Mouse (Mus musculus) CD4-positive, CD25-positive, alpha-beta regulatory T cell, adult 4 months (primary cell): ENCODE measurements around the gene Igfbp4. TPM values are rescaled to one million over a fixed set of nuclear protein-coding genes. Genes with fewer than 3 reads are reported as not detected.

Source experiments
- ATAC-seq: one replicate; pipeline ENCODE4 v1.8.0; 2017
- polyA plus RNA-seq, 2 experiments: library from polyadenylated mRNA; unstranded; fragments of 100-300 nt; shearing (Covaris generic); gene quantifications; one replicate each; pipeline ENCODE4 v1.2.1; 2017

Gene Igfbp4
- 10 to 100 TPM; 12.6 to 20.7 TPM for polyA plus RNA-seq

DNA sequence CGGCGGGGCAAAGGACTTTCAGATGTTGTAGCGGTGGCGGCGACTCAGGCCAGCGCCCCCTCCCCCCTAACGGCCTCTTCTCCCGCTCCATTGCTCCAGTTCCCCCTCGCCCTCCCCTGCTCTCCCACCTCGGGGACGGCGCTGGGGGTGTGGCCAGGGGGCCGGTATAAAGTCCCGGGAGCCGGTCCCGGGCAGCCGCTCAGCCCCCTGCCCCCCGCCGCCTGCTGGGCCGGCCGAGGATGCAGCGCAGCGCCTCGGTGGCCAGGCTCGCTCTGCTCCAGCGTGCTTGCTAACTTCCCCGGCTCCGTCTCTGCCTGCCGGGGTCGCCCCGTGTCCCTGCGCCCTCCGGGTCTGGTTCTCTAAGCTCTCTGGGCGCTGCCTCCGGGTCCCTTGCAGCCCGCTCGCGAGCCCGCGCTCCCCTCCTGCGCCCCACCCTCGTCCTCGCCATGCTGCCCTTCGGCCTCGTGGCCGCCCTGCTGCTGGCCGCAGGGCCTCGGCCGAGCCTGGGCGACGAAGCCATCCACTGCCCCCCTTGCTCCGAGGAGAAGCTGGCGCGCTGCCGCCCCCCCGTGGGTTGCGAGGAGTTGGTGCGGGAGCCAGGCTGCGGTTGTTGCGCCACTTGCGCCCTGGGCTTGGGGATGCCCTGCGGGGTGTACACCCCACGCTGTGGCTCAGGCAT is at the start of gene Igfbp4:
Gene Igfbp4, plus strand, starts transcription at position 194 of the 679 bp plus-strand sequence.
- ATAC-seq, result peak; percentile 25

DNA sequence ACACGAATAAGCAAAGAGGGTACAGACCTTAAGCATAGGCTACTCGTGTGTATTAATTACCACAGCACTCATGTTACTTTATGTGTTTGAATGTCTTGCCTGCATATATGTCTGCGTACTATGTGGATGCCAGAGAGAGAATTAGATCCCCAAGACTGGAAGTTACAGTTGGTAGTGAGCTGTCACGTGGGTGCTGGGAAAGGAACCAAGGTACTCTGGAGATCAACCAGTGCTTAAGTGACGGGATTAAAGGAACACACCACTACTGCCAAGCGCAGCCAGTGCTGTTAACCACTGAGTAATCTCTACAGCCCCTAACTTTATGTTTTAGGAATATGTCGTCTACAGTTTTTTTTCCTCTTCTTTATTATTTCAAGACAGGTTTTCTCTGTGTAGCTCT is 45.1 kb upstream of the Igfbp4 start:
- ATAC-seq, result no peak

DNA sequence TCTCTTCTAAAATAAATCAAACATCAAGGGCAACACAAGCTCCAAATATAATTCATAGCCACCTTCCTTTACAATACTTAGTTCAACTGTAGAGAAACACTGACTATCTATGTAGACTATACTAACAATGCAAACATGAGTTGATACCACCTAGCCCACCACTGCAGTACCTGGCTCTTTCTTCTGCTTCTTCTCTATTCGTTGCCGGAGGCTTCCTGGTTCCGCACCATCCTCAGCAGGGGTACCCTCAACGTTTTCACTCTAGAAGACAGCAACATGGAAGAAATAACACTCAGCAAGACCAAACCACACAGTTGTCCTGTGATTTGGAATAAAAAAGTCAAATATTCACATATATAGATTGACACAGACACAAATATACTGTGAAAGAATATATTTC is 43.4 kb upstream of the Igfbp4 start:
- no peak for ATAC-seq

DNA sequence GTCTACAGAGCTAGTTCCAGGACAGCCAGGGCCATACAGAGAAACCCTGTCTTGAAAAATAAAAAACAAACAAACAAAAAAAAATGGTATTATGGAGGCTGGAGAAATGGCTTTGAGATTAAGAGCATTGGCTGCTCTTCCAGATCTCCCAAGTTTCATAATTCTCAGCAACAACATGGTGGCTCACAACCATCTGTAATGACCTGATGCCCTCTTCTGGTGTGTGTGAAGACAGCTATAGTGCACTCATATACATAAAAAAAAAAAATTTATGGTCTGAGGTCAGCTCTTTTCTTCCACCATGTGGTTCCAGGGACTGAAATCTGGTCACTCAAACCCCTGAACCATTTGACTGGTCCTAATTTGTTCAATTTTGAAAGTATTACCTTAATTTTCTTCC is 42.3 kb upstream of the Igfbp4 start:
- no peak for ATAC-seq

DNA sequence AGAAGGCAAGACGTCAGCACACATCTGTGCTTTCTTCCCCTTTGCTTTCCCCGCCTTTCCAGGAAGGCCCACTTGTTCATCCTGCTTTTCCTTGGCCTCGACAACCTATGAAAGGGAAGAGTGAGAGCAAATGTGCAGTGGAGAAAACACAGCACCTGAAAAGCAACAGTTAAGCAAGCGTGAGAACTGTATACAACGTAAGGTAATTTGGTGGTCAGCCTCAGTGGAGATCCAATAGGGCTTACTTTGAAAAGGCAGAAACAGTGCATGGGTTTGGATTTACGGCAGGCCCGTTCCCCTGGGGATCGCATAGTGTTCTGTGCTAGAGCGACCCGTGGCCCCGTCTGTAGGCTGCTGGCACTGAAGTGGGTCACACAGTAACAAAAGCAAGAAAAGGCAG is 41.8 kb upstream of the Igfbp4 start:
- no peak for ATAC-seq

DNA sequence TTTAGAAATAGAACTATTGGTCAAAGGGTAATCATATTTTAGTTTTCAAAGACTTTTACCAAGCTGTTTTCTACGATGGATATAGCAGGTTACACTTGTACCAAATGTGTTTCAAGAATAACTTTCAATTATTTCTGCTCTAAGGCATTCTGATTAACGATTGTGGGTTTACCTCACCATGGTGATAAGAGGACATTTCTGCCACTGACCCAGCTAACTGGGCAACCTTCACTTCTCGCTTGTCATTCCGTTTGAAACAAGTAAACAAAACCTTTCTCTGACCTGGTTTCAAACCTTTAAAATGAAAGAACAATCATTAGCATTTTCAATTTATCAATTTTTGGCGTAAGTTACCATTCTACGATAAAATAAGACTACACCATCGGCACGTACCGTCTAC is 34.3 kb upstream of the Igfbp4 start:
- ATAC-seq, result no peak

DNA sequence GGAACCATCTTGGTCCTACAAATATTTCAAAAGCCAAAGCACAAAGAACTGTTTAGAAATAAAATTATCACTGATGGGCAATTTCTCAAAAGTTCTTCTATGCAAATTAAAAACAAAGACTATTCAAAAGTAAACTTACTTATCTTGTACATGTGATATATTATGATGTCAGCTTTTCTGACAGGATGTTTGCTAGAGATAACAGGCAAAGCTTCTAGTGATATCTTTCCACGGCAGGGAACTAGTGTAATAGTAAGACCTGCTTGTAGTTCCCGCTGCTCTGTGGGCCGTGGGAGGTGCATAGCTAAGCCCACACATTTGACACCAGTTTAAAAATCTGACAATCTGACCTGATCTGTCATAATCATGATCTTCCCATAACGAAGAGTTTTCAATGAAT is 30.9 kb upstream of the Igfbp4 start:
- ATAC-seq, result peak; percentile 47

DNA sequence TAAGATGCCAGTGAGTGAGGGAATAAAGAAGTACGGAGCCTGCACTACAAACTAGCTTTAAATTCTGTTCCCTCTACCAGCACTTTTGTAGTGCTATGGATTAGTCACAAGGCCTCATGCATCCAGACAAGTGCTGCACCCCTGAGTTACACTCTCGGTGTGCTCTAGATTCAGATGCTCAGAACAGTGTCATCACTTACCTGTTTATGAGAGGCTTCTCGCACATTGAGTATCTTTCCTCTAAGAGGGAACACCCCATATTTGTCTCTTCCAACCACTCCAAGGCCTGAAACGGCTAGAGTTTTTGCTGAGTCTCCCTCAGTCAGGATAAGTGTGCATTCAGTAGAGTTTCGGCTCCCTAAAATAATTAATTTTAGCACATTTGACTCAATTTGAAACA is 30.3 kb upstream of the Igfbp4 start:
- ATAC-seq, result no peak

DNA sequence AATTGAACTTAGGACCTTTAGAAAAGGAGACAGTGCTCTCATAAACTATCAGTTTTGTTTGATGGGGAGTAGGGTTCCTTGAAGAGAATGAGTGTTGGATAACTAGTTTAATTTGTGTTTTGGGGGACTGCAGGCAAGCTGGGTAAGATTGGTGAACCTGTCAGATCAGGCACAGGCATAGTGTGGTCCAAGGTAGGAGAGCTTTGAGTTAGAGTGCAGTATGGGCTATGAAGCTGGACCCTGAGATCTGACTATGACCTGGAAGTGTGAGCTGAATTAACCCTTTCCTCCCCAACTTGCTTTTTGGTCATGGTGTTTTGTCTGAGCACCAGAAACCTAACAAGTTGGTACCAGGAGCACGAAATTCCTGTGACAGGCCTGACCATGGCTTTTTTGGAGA is 27.2 kb upstream of the Igfbp4 start:
- no peak for ATAC-seq

DNA sequence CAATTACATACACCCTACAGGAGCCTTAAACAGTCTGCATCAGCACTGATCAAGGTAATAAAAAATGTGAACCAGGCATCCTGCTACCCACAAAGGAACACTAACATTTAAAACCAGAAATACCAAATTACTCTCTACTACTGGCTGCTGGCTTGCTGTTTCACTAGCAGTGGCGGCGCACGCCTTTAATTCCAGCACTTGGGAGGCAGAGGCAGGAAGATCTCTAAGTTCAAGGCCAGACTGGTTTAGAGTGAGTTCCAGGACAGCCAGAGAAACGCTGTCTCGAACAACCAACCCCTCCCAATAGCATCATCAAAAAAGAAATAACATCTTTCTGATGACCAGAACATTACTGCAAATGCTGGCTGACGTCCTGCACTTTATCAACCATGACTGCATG is 21.2 kb upstream of the Igfbp4 start:
- ATAC-seq, result no peak

DNA sequence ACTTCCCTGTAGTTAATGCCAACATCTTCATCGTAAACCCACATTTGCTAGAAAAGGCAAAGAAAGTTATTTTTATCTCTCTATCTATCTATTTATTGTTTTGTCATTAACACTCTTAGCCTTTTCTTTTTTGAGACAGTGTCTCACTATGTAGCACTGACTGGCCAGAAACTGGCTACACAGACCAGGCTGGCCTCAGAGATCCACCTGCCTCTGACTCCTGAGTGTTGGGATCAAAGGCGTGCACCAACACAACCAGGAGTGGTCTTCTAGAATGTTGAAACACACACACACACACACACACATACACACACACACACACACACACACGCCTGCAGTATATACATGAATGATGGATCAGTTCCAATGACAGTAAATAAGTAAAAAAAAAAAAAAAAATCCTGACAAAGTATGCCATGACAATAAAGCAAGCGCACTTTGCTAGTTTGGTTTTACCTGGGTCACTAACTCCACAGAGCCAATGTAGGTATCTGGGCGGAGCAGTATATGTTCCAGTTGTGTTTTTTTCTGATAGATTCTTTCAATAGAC is 18.6 kb upstream of the Igfbp4 start:
- no peak for ATAC-seq

DNA sequence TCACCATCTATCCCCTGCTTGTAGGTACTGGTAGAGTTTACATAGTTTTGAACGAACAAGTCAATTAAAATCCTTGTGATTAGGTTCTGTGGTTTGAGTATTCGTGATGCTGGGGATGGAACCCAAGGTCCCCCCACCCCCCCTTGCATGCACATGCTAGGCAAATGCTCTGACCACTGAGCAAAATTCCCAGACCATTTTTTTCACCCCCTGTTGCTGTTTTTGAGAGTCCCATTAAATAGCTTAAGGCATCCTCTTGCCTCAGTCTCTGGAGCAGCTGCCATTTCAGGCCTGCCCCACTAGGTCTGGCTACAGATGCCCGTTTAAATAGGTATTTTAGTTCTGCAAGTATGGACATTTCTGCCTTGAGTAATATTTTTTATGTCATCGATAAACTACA is 17.9 kb upstream of the Igfbp4 start:
- no peak for ATAC-seq

DNA sequence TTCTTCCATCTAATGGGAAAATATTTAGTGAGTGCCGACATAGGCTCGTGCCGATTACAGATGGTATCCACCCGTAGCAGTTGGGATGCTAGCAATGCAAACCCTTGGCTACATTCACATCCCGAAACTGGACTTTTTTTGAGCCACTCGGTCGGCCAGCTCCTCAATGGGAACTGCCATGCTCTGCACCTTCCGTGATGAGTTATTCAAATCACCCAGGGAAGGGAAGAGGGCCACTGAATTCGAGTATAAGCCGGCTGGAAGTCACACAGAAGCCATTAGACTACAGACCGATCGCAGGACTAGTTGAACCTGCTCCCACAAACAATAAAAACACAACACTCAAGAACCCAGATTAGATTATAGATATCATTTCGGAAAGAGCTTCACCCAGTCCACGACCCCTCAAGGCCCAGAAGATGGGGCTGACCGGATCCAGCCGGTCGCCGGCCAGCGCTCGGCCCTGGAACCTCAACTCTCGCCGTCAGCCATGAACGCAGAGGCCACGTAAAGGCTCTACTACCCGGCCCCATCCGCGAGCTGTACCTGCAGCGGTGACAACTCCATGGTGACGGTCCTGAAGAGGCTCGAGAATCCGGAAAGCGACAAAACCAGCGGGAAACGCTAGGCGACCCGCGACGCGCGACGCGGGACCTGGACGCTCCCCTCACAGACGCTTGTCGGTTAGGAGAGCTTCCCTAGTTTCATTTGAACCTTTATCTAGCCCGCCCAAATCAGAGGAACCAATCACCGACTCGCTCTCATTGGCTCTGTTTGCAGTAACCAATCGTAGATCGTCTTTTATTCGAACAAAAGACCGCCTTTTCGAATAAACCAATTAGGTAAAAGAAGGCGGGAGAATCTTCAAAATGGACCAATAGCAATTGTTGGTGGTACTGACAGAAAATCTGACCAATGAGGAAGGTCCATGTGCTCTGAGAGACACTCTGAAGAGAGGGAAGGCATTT is 17.3 kb upstream of the Igfbp4 start, which contains the start of gene Top2a:
Gene Top2a, minus strand, starts transcription at position 690 of the 968 bp plus-strand sequence.
- ATAC-seq, result peak; percentile 97

DNA sequence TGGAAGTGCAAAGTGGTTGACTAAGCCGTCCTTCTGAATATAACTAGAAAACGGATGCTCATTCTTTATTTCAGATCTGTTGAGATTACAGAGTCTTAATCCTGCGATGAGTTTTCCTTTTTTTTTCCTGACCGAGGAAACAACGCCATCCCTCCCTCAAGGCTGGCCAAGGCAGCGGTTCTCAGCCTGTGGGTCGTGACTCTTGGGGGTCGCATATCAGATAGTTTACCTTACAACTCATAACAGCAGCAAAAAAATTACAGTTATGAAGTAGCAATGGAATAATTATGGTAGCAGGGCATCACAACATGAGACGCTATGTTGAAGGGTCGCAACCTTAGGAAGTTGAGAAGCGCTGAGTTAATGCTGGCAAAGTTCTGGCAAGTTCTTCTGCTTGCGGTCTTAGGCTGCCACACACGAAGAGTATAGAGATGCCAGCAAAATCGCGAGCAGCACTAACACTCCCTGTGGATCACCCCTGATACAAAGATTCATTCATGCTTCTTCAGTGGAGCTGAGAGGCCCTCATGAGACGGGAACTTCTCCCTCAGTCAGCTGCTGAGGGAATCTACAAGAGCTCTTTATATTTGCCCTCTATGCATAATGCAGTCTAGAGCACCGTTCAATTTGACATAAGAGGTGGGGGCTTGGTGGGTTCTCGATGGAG is 16.4 kb upstream of the Igfbp4 start:
- ATAC-seq, result no peak

DNA sequence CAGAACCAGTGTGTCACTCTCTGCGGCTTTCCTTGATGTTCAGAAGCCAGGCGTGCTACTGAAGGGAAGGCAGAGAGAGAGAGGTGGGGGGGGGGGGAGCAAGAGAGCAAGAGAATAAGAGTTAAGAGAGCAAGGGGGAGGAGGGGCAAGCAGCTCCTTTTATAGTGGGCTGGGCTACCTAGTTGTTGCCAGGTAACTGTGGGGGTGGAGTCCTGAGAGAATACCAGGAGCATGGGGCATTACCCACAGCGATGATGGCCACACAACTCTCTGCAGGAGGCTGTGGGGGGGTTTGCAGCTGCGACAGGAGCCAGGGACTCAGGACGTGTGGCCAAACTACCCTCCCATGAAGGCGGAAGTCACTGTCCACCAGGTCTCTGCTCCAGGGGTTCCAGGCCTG is 15.2 kb upstream of the Igfbp4 start:
- ATAC-seq, result no peak

DNA sequence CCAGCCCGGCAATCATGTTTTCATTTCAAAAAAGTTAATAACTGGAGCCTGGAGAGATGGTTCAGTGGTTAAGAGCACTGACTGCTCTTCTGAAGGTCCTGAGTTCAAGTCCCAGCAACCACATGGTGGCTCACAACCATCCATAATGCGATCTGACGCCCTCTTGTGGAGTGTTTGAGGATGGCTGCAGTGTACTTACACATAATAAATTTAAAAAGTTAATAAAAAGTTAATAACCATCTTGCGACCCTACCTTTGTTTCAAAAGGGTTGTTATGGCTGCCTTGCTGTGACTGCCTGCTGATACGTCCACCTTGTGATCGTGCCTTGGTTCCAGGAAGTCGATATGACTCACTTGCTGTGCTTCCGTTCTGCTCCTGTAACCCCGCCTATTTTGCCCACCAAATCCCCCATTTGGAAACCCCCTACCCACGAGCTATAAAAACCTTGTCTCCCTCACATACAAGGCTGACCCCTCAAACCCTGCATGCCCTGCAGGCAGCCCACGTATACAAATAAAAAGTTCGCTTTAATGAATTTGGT is 14.1 kb upstream of the Igfbp4 start:
- ATAC-seq, result no peak

DNA sequence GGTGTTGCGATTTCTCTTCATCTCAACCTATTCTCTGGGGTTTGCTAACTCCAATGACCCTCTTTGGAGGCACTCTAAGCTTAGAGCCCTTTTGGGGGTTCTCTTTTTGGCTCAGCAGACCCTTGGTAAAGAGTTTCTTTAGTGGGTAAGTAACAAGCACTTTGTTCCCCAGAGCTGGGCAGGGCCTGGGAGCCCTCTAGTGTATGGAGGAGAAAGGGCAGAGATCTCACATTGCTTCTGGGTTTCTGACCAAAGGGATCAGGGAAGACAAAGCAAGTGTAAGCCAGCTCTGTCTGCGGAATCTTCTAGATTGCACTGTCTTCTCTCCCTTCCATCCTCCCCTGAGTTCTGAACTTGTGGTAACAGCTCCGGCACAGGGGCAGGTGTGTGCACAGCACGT is 5.7 kb upstream of the Igfbp4 start:
- ATAC-seq, result no peak

DNA sequence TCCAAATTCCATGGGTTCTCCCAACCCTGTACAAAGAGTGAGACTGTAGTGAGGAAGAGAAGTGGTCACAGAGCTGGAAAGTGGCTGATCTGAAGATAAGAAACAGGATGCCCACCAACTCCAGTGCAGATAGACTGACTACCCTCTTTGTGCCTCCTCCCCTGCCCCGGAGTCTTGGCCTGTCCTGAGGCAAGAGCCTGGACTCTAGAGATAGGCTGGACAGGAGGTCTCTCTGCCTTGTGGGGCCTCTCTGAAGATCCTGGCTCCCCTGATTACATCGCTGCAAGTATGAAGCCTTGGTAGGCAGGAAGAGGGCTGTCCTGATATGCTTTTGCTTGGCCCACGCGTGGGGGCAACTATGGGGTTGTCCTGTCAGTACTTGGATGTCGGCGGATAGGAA is 4.8 kb upstream of the Igfbp4 start:
- no peak for ATAC-seq

DNA sequence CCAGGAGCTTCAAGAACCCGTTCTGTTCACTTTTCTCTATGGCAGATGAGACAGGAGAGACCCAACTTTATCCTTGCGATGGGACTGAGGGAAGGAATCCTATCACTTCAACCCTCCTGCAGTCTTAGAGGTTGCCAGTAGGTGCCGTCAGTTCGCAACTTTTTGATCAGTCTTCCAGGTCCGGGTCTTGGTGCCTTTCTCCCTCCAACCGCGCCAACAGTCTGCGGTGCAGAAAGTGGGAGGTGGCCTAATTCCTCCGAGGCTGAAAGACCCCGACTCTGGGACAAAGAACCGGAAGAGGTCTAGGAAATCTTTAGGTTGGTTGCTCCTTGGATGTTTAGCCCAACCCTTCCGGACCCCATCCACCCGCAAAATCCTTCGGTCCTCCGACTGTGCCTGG is 1.3 kb upstream of the Igfbp4 start:
- ATAC-seq, result peak; percentile 80

DNA sequence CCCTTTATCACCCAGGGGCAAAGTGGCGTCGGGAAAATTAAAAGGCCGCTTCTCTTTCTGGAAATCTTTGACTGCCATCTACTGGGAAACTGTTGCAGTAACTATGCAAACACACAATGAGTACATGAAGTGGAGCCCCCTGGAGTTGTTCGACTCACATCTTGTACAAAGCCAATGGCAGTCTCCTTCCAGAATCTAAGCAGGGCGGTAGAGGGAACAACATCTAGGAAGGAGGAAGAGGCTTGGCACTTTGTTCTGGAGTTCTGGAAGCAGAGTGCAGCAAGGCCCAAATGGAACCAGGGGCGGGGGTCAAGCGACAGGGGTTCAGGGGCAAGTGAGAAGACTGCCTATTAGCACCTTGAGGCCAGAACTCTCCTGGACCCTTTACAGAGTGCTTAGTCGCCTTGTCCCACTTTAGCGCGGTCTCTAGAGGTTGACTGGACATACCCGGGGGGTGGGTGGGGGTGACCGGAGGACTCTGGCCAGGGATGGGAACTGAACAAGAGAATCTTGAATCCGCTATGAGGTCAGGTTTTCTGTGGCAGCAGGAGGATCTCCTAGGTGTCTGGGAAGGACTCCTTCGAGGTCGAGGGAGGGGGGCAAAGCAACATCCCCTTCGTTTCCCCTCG is 584 bp upstream of the Igfbp4 start:
- no peak for ATAC-seq

DNA sequence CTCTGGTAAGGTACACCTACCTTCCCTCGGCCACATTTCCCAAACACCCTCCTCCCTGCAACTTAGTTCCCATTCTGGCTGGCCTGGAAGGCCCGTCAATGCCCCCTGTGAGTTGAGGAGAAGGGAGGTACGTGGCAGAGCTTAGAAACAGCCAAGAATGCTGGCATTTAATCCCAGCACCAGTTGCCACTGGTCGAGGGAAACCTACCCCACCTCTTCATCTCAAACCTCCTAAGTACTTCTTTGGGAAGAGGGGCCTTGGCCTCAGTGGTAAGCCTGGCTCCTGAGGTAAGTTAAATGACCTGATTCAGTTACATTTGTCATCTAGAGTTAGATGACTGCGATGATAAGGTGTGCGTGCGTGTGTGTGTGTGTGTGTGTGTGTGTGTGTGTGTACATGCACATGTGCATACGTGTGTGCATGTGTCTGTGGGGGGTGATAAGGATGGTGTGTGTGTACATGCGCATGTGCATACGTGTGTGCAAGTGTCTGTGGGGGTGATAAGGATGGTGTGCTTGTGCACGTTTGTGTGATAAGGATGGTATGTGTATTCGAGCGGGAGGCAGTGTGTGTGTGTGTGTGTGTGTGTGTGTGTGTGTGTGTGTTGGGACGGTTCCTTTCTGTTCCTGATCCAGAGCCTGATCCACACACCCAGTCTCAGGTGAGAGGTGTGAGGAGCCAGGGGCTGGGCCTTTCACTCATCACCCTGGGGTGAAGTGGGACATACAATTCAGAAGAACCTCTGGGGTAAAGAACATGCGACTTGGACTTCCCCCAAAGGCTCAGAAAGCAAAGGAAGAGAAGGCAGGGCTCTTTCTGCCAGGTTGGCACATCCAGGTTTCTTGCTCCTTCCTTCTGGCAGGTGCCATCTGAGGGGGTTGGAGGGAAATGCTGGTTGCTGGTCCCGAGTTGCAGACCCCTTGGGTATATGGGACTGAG is 1.1 kb downstream of the Igfbp4 start:
- ATAC-seq, result peak; percentile 18
